Mouse (Mus musculus): Measurements from ENCODE around the gene Enpp6. TPM values are rescaled to one million over a fixed set of nuclear protein-coding genes. Genes with fewer than 3 reads are reported as not detected.

Enpp6 gene
- total RNA-seq, 4 experiments from 2014 or later, result 6.3 to 7.9 (median 6.9) TPM

Other genes with a start within 250 kb of the Enpp6 start
- 10 to 100 TPM; 56.2 to 72.4 (median 57.3) TPM for gene Irf2, start 247.2 kb upstream of the Enpp6 start, total RNA-seq (2022)

Measured in left cerebral cortex, adult 8-10 months (tissue).